Mouse (Mus musculus): ENCODE results near the gene Lcn10.
"Not testable (repeated sequence)": the region's sequence is repeated elsewhere in the genome, so short reads cannot be mapped to it uniquely, and the experiment has no call there.

Gene Lcn10

DNA sequence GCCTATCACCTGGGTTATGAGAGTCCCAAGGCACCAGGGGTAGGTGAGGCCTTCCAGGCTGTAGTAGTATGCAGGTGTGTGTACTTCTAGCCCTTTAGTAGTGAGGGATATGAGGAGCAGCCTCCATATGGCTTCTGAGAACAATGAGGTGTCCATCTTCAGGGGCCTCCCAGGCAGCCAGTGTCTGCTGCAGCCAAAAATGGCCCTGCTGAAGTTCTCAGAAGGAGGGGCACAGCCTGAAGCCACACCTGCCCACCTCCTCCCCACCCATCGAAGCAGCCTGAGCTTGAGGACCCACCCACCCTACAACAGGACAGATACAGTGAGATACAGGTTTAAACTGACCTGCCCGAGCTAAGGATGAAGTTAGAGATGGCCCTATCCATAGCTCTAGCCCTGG is at the start of gene Lcn10:
Gene Lcn10, plus strand, starts transcription at position 301 of the 400 bp plus-strand sequence.
- DNase-seq (ENCODE audit: low spot score), result no peak

DNA sequence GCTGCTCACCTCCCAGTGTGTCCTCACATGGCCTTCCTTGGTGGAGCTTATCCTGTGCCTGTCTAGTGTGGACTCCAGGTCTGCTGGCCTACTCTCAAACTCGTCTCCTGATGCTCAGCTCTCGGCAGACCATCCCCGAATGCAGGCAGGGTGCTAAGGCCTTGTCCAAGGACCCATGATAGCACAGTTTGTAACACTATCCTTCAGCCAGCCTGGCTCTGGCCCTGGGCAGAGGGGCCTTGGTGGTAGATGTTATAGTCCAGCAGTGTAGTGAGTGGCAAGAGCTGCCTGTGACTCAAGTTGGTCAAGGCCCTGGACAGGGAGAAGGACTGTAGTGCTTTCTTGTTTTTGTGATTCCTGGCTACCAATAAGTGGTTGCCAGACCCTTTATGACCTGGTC is 48.9 kb upstream of the Lcn10 start:
- DNase-seq (ENCODE audit: low spot score), result no peak

DNA sequence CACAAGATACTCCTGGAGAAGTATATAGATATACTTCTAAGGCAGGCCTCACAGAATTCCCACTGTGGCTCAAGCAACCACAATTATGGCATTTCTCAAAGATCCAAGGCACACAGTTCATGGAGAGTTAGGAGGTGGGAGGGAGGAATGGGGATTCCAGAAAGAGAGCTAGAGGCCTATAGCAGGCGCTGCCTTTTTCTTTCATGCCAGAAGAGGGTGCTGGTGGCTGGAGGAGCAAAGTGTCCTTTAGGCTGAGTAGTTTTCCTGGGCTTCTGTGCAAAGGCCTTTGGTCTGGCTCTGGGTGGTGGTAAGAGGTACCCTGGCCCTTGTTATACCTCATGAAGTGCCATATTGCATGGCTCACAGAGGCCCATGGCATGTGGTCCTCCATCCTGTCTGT is 48.5 kb upstream of the Lcn10 start:
- no peak for DNase-seq (ENCODE audit: low spot score)

GRCm38 (mm10) chr2:25639890-25640289 is 42.6 kb upstream of the Lcn10 start:
- peak; percentile 29 for DNase-seq (ENCODE audit: low spot score)

DNA sequence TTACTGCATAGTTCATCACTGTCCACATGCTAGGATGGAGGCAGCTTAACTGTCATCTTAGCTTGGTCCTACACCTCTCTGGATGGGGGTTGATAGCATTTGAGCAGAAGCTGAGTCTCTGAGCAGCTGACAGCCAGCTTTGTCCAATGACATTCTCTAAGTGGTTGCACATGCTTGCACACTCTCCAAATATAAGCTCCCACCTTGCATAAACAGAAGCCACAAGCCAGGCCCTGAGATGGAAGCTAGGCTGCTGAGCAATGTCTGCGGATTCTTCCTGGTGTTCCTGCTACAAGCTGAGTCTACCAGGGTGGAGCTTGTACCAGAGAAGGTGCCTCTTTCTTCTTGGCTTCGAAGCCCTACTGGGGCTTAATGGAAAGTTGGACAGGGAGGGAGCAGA is 29.6 kb upstream of the Lcn10 start, which contains the start of gene Lcn8:
Gene Lcn8, plus strand, starts transcription at position 219 of the 400 bp plus-strand sequence.
- DNase-seq (ENCODE audit: low spot score), result no peak

DNA sequence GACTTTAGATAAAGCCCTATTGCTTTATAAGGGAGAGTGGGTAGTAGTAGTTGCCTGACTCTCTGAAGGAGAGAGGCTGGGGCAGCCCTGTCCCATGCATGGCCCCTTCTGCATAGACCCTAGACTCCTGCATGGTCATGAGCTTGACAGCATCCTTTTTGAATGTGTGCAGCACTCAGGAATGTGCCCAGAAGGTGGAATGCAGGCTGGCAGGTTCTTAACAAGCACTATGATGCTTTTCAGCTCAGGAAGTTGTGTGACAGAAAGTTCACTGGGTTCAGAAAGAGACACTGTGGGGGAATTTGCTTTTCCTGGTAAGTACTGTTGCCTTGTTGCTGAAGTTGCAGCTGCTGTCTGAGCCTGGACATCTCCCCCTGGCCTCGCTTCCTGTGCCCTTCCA is 28.0 kb upstream of the Lcn10 start:
- no peak for DNase-seq (ENCODE audit: low spot score)

DNA sequence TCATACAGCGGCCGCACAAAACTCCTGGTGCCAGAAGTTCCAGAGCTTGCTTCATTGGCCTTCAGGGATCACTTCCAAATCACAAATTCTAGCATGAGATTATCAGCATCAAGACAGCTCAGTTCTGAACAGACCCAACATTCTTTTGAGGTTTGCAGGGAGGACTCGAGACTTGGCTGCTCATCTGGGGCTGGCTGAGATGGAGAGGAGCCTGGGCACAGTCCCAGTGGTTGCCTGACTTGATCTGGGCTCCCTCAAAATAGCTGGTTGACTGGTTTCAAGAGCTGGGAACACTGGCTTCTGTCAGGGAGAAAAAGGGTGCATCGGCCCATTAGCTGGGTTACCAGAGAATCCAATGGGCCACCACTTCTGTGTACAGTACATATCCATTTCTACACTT is 25.8 kb upstream of the Lcn10 start:
- no peak for DNase-seq (ENCODE audit: low spot score)

DNA sequence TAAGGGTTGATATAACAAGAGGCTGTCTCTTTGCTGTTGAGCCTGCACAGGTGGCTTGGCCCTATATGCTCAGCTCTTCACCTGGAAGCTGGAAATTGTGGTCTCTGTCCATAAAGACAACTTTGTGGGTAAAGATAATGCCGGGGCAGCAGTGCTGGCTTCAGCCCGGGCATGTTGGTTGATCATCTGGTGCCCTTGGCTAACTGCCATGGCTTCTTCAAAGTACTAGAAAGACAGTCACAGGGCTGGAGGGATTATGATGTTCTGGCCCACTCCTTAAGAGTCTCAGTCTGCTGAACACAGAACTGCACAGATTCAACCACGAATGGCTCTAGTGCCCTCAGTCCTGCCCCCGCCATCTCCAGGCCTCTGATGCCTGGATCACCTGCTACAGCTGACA is 25.3 kb upstream of the Lcn10 start:
- DNase-seq (ENCODE audit: low spot score), result no peak

DNA sequence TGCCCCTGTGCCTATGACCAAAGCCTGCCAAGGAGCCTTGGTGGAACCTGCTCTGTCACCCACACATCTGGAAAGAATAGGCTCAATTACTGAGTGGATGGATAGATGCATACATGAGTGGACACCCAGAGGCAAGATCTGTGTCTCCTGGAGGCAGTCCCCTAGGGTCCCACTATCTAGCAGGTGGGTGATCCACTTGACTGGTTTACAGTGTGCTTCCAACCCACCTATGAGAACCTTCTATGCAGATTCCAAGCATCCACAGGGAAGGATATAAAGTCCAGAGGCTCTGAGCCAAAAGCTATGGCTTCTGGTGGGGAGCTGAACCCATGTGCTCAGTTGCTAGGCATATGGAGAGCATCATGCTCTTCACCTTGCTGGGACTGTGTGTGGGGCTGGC is 24.9 kb upstream of the Lcn10 start, which contains the start of gene Lcn5:
Gene Lcn5, plus strand, starts transcription at position 301 of the 400 bp plus-strand sequence.
- no peak for DNase-seq (ENCODE audit: low spot score)

DNA sequence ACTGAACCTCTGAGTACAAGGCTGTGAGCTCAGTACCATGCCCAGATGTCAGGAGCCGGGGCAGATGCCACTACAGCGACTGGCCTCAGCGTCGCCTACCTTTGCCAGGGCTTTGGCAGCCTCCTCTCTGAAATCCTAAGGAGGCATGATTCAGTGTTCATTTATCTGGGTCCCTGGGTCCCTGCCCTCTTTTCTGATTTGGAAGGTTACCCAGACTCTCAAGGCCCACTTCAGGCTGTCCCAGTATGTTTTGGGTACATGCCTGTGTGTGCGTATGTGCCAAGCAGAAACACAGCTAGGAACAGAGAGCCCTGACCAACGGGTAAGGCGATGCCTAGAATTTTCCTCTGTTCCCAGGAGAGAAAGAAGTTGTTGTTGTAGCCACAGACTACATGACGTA is 22.2 kb upstream of the Lcn10 start:
- no peak for DNase-seq (ENCODE audit: low spot score)

DNA sequence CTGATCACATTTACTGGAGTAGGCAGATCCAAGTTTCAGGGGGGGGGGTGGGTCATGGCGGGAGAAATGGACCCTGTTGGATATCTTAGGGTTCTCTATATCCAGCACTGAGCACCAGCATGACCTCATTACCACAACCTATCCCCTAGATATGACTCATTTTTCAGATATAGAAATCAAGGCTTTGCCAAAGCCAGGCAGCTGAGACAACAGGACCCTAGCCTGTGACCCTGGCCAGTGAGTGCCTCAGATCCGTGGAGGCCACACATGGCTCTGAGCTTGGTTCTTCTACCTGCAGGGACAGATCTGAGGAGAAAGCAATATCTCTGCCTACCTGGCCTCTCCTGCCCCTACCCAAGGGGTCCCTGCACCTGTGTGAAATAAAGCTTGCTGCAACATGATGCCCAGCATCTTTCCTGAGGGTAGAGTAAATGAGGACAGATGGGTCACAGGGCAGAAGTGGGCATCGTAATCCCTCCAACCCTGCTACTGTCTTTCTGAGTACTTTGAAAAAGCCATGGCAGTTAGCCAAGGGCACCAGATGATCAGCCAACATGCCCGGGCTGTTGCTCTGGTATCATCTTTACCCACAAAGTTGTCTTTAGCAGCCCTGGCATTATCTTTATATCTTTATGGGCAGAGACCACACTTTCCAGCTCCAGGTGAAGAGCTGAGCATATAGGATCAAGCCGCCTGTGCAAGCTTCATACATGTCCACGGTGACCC is 21.1 kb upstream of the Lcn10 start:
- DNase-seq (ENCODE audit: low spot score), result no peak

DNA sequence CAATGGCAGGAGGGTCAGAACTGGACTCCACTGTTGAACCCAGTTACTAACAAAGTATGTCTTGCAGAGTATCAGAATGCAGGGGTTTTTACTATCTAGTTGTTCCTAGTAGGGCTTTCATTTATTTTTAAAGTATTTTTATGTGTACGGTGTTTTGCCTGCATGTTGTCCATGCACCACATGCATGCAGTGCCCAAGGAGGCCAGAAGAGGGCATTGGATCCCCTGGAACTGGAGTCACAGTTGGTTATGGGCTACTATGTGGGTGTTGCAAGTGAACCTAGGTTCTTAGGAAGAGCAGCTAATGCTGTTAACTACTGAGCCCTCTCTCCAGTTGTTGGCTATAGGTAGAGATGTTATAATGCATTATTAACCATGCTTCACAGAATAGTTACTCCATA is 19.0 kb upstream of the Lcn10 start:
- peak; percentile 12 for DNase-seq (ENCODE audit: low spot score)

DNA sequence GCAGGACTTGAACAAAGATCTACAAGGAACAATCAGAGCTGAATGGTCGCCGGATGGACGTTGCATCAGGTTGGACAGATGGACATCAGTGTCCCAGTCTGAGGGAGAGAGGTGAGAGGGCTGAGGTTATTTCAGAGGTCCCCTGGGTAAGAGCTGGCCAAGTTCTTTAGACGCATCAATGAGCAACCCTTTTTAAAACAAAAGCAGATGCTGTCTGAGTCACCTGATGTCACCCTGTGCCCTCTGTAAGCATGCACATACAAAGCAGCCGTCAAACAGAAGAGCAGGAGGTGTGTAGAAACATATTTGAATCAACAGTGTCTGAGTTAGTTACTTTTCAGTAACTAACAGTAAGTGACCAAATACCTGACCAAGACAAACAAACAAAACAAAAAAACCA is 18.4 kb upstream of the Lcn10 start:
- no peak for DNase-seq (ENCODE audit: low spot score)

DNA sequence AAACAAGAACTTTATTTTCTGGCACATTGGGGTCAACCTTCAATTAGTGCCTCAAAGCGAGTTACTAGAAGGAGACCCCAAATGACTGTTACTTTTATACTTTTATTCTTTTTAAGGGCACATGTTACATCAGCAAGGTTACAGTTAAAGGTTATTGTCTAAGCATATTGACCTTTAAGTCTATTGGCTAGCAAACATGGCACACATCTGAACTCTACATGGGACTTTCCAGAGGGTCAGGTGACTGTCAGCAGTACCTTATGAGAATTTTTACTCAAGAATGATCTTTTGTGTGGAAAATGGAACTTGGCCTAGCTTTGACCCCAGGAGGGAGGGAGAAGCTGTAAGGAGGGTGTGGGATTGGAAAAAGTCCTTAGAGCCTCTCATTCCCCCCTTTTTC is 16.0 kb upstream of the Lcn10 start:
- no peak for DNase-seq (ENCODE audit: low spot score)

GRCm38 (mm10) chr2:25676486-25676885 is 6.0 kb upstream of the Lcn10 start, which contains the start of gene Lcn6:
Gene Lcn6, plus strand, starts transcription at chr2:25676786.
- DNase-seq (ENCODE audit: low spot score), result no peak

DNA sequence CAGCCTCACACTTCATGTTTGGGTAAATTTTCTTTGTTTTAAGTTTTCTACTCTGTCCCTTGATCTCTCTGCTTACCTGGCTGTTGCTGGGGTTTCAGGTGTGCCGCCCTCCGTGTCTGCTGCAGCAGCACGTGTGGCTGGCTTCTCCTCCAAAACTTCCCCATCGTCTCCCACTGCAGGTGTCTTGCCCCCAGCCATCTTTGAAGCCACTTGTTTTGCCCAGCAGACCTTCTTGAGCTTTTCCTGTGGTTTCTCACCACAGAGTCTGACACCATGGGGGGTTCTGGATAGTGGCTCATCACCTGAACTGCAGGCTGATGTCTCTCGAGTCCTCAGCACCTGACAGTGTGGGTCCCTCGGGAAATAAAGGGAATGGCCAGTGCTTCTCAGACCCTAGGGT is 3.0 kb upstream of the Lcn10 start:
- no peak for DNase-seq (ENCODE audit: low spot score)

- no peak for DNase-seq (ENCODE audit: low spot score)
Observed at GRCm38 (mm10) chr2:25686941-25687340, 4.4 kb downstream of the Lcn10 start.

GRCm38 (mm10) chr2:25694605-25695004 is 12.1 kb downstream of the Lcn10 start:
- peak; percentile 73 for DNase-seq (ENCODE audit: low spot score)

DNA sequence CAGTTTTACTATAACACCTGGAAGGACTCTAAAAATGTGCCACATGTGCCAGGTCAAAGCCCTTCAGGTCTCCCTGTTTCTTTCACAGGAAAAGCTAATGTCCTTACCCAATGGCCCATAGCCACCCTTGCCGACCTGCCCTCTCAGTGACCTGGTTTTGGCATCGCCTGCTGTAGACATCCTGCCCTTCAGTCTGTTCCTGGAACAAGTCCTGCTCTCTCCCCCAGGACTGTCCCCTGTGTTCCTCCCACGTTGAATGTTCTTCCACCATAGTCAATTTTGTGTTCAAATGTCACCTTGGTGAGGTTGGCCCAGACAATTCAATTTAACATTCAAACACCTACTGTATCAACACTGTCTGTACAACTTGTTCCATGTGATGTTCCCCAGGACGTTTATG is 14.4 kb downstream of the Lcn10 start:
- DNase-seq (ENCODE audit: low spot score), result no peak

GRCm38 (mm10) chr2:25698696-25699095 is 16.2 kb downstream of the Lcn10 start:
- DNase-seq (ENCODE audit: low spot score), result no peak

DNA sequence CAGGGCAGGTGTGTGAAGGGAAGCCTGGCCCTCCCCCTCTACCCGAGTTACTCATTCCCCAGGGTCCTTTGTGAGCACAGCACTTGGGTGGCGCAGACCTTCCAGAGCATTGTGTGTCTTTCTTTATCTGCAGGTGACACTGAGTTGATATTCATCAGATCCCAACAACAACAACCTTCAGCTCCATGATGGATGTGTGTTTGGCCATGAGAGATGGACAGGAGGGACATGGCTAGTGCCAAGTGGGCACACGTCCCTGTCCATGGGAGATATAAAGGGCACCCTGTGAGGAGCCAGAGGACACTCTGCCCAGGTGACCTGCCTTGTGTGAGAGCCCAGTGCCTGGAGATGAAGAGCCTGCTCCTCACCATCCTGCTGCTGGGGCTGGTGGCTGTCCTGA is 17.2 kb downstream of the Lcn10 start, which contains the start of gene Obp2a:
Gene Obp2a, plus strand, starts transcription at position 301 of the 400 bp plus-strand sequence.
- not testable (repeated sequence) for DNase-seq (ENCODE audit: low spot score)

- no peak for DNase-seq (ENCODE audit: low spot score)
Observed at GRCm38 (mm10) chr2:25701001-25701400, 18.5 kb downstream of the Lcn10 start.

DNA sequence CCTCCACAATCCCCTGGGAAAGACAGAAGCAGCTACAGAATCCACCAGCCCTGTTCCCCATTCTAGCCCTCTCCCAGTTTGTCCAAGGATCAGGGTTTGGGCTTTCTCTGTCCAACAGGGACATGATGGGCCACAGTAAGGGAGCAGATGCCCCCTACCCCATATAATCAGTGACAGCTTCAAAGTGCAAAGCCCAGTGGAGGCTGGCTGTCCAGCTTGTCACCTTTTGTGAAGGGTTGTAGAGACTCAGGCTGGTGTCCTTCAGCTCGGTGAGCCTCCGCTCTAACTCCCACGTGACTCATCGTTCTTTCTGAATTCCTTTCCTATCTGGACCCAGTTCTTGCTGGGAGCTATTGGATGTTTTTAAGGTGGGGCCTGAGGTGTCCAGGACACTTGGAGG is 21.2 kb downstream of the Lcn10 start:
- DNase-seq (ENCODE audit: low spot score), result no peak
